Mouse (Mus musculus): ENCODE results near the gene Trcg1.

The Trcg1 gene

GRCm38 (mm10) chr9:57261913-57262794 lies 25.8 kb downstream of the Trcg1 start, which contains the start of gene 1700017B05Rik:
Gene 1700017B05Rik (minus strand): TSS chr9:57262612.
- peak; percentile 70 for DNase-seq (ENCODE audit: low spot score)

DNA sequence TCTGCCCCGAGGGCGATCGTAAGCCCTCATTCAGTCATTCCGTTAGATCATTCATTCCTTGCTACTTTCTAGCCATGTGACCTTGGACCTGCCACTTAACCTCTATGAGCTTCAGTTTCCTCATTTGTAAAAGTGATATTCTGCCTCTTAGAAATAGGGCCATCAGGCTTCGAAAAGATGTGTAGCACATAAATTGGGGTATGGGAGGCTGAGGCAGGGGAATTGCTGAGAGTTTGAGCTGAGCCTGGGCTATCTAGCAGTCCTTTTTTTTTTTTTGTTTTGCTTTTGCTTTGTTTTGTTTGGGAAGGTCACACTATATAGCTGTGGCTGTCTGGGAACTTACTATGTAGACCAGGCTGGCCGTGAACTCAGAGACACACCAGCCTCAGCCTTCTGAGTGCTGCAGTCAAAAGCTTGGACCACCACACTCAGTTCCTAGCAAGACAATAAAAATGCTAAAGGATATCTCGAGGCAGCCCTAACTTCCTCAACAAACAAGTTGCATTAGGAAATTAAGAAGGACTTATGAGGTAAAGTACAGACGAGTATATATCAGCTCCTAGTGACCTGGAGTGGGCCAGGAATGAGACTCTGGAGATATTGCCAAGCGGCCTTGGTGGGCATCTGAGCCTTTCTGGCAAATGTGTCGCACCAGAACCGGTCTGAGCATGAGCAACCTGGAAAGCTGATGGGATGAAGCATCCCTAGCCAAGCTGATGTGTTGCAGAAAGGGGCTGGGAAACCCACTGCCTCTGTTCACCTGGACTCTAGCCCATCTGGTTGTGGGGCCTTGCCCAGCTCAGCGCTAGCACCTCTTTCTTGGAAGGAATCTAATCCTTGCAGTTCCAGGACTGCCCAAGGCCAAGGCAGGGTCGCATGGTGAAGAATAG lies 26.7 kb downstream of the Trcg1 start:
- no peak for DNase-seq (ENCODE audit: low spot score)

DNA sequence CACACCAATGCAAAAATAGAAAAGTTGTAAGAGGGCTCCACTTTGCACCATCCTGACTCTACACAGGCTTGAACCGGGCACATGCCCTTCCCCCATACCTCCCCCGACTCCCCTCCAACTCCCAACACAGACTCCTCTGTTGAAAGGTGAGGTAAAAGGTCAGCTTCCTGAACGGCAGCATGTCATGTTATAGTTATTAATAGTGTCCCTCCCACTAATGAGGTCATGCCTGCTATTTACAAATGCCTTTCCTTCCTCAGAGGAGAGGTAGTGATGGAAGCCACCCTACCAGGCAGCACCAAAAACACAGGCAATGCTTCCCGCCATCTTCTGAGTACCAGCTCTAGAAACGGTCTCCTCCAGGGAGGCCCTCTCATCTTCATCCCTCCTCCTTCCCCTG lies 28.8 kb downstream of the Trcg1 start:
- no peak for DNase-seq (ENCODE audit: low spot score)

- DNase-seq (ENCODE audit: low spot score) = no peak
Measured at GRCm38 (mm10) chr9:57267421-57267820, 31.1 kb downstream of the Trcg1 start.

- DNase-seq (ENCODE audit: low spot score) = no peak
Measured at GRCm38 (mm10) chr9:57268078-57268477, 31.7 kb downstream of the Trcg1 start.

- no peak for DNase-seq (ENCODE audit: low spot score)
Measured at GRCm38 (mm10) chr9:57268575-57268974, 32.2 kb downstream of the Trcg1 start.

DNA sequence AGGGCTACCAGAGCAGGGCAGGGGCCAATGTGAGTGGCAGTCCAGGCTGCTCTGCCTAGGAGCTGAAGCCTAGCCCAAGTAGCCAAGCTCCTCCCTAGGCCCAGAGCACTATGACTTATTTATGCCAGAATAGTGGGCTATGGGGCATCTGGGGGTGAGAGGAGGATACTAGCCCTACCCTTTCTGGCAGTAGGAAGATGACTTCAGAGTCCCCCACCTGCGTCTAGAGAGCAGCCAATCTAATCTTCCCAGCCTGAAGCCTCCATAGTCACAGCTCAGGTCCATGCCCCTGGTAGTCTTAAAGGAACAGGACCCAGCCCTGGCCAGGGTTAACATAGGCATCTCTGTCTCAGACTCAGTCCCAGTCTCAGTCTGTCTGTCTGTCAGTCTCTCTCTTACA lies 33.0 kb downstream of the Trcg1 start:
- no peak for DNase-seq (ENCODE audit: low spot score)

DNA sequence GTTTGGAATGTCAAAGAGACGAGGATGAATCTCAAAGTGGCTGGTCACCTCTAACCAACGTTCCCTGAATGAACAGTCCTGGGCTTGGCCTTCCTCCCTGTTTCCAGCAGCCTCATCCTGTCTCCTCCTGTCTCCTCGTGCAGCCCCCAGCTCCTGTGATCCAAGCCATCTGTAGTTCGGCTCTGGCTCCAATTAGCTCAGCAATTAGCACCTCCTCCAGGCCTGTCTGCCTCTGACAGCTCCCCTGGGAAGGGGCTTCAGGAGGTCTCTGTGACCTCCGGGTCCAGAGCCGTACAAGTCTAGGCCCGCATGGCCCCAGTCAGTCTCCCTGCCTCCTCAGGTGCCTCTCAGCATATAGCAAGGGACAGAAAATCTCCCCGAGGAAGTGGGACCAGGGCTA lies 34.0 kb downstream of the Trcg1 start:
- DNase-seq (ENCODE audit: low spot score) = no peak

- DNase-seq (ENCODE audit: low spot score) = no peak
Measured at GRCm38 (mm10) chr9:57271081-57271480, 34.7 kb downstream of the Trcg1 start.

DNA sequence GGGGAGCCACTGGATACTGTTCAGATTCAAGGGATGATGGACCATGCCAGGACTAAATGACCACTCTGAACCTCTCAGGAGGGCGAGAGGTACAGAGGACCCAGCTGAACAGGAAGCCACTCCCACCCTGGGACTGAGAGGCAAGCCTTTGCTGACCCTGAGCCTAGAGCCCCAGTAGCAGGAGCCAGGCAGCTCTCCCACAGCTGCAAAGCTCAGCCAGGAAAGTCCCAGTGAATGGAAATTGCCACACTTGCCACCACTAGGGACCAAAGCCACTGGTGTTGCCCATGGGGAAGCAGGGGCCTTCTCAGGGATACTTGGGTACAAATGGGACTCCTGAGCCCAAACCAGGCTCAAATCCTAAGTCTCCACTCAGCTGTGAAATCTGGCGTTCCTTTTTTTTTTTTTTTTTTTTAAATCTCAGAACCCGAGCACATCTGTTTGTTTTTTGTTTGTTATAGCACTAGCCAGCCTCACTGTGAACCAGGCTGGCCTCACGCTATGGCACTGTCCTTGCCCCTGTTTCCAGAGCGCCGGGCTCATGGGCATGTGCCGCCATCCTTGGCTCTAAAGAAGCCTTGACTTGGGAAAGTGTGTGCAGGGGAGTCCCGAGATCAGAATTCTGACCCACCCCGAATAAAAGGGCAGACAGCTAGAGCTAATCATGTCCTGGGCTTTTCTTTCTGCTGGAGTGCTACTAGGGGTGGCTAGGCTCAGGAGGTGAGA lies 35.6 kb downstream of the Trcg1 start:
- DNase-seq (ENCODE audit: low spot score) = no peak

DNA sequence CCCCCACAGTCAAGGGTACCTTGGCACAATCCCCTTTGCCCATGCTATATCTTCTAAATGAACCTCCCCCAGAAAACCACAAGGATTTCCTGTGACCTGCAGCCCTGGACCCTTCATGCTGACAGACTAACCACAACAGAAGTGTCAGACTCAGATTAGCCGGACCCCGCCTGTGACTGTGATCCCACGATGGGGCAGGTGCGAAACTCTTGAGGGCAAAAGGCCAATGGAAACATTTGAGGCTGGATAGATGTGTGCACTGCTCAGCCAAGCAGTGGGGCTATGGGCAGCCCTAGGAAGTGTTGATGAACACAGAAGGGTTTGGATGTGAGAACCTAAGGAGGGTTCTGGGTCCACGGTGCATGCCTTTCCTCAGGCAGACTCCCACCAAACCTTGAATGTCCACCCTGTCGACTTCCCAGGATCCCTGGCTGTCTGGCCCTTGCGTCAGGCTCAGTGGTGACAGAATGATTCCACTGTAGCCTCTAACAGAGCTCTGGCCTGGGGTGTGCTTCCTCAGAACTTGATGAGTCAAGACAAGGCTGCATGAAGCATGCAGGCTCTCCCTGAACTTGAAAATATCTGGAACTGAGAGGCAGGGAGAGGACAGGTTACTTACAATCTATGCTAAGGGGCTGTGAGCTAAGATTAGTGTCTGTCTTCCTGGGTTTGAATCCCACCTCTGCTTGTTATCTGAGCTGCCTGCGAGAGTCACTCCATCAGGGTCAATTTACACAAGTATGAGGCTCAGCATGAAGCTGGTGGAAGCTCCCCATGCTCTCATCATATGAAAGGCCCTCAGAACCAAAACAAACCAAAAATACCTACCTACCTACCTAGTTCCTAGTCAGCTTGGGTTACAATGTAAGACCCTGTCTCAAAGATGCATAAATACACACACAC lies 36.8 kb downstream of the Trcg1 start:
- no peak for DNase-seq (ENCODE audit: low spot score)

DNA sequence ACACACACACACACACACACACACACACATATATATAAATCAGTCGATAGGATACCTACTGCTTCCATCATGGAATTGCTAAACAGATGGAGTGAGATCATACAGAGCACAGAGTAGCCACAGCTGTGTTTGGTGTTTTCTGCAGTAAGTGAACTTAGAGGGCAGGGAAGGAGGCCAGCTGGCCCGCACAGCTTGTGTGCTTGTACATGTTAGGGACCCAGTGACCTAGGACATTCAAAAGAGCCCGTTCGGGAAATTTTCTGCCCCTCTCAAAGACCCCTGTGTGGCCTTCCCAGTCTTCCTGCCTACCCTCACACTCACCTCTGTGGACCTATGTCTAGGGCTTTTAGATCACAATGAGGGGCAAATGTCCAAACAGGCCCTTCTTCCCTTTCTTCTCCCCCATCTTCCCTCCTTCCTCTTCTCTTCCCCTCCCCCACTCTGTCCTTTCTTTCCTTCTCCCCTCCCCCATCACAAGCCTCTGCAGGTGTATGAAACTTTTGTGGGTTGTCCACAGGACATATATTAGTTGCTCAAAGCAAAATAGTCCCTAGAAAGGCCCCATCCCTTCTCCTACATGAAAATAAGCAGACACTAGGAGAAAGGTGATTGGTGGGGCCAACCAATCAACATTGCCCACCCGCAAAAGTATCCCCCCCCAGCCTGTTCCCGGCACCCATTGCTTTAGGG lies 37.6 kb downstream of the Trcg1 start:
- DNase-seq (ENCODE audit: low spot score) = no peak

DNA sequence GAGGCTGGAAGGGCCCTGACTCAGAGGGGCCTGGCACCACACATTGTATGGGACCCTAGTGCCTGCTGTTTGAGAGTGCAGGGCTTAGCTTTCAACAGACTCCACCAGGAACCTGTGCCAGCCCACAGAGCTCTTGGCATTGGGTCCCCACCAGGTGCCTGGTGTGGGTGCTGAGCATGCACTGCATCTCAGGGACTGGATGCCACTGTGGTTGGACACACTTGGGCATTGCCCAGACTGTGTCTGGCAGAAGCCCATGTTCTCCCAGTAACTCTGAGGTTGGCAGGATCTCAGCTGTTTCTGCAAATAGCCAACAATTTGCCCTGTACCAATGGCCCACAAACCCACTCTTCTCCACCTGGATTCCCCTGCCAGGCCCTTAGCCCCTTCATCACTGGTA lies 40.0 kb downstream of the Trcg1 start:
- DNase-seq (ENCODE audit: low spot score) = no peak

- DNase-seq (ENCODE audit: low spot score) = peak; percentile 52
Measured at GRCm38 (mm10) chr9:57278268-57278667, 41.9 kb downstream of the Trcg1 start.

- DNase-seq (ENCODE audit: low spot score) = no peak
Measured at GRCm38 (mm10) chr9:57279441-57279840, 43.1 kb downstream of the Trcg1 start.

- peak; percentile 17 for DNase-seq (ENCODE audit: low spot score)
Measured at GRCm38 (mm10) chr9:57281549-57281948, 45.2 kb downstream of the Trcg1 start.

DNA sequence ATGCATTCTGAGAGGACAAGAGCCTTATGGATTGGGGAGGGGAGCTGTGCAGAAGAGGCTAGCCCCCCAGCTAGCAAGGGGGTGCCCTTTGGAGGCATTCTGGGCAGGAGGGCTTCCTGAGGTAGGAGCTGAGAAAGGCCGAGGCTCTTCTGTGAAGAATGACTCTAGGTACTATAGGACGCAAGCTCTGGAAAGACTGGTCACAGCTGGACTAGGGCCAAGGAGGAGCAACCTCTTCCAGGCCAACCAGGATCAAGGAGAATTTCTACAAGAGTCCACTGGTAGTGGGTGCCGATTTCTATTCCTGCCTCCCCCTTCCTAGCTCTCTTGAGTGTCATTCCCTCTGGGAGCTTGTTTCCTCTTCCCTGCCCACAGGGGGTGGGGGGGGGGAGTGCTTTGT lies 46.3 kb downstream of the Trcg1 start:
- DNase-seq (ENCODE audit: low spot score) = no peak

- no peak for DNase-seq (ENCODE audit: low spot score)
Measured at GRCm38 (mm10) chr9:57283311-57283710, 47.0 kb downstream of the Trcg1 start.

DNA sequence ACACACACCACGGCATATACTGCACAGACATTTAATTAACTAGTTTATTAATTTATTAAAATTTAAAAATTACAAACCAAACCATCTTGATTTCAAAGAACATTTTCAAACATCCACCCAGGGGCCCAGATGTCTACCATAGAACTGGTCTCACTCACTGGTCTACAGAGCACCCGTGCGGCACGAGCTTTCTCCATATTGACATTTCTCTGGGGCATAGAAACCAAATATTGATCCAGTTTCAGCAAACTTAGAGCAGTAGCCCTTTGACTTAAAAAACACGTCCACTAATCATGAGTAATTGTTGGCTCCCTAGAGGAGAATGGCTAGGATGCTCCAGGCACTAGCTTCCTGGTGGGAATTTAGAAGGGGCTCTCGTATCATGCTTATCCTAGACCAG lies 50.8 kb downstream of the Trcg1 start:
- DNase-seq (ENCODE audit: low spot score) = no peak

- no peak for DNase-seq (ENCODE audit: low spot score)
Measured at GRCm38 (mm10) chr9:57294905-57295304, 58.5 kb downstream of the Trcg1 start.

DNA sequence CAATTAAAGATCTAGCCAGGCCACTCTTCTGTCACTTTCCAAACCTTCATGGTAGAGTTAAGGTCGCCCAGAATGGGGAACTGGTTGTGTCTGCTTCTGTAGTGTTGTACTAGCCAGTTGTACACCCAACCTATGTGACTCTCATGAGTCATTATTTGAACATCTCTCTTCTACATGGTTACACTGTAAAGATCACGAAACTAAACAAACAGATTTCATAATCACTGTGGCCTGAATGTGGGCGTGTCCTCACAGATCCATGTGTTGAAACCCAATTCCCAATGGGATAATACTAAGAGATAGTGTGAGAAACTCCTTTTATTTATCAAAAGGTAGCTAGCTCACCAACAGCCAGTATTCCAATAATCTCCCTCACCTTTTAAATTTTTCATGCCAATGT lies 59.3 kb downstream of the Trcg1 start:
- peak; percentile 55 for DNase-seq (ENCODE audit: low spot score)
